Mouse (Mus musculus) cortical plate, adult 2 months (tissue): Measurements from ENCODE around the gene Ccl1.

ENCODE experiments used
- CTCF ChIP-seq: fragments of 200-500 bp; IDR thresholded peaks from 2 replicates; pipeline ENCODE4 v1.5.1; 2011; ENCODE audit warnings: mild to moderate bottlenecking, control low read depth, low read length; ENCODE audit not compliant: insufficient read depth; ENCODE audit errors: extremely low read depth
- POLR2A ChIP-seq: fragments of 200-500 bp; IDR thresholded peaks from 2 replicates; pipeline ENCODE4 v1.6.1; 2011; ENCODE audit warnings: mild to moderate bottlenecking, low read length, control low read depth; ENCODE audit not compliant: insufficient read depth; ENCODE audit errors: extremely low read depth

DNA sequence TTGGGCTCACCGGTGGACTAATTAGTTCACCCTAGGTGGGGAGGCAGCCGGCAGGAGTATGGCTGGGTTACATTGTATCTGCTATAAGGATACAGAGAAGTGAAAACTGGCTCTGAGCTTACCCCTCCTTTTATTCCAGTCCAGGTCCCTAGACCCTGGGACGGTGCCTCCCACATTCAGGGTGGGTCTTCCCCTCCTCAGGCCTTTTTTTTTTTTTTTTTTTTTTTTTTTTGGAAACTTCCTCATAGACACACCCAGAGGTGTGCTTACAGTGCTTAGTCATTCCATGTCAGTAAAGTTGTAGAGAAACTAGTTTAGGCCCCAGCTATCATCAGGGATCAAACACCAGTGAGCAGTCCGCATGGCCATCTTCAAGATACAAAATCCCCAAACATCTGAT lies 7.6 kb downstream of the Ccl1 start:
- TF ChIP-seq POLR2A, result no peak
- no peak for TF ChIP-seq CTCF
